Mouse (Mus musculus) G1E (cell line): ENCODE measurements around the gene Acsm3.

Experiments used
- CTCF ChIP-seq: IDR thresholded peaks from 2 replicates; pipeline ENCODE4 v1.5.1; 2012; ENCODE audit warnings: low read depth, low read length, inconsistent platforms, mixed read lengths
- GATA1 ChIP-seq: IDR thresholded peaks from 2 replicates; pipeline ENCODE4 v1.6.1; 2012; ENCODE audit warnings: borderline replicate concordance, low read length, inconsistent platforms, mixed read lengths
- GATA2 ChIP-seq: IDR thresholded peaks from 2 replicates; pipeline ENCODE4 v1.6.1; 2012; ENCODE audit warnings: low read depth, low read length, inconsistent platforms, borderline replicate concordance
- POLR2AphosphoS5 ChIP-seq: IDR thresholded peaks from 2 replicates; pipeline ENCODE4 v1.6.1; 2012; ENCODE audit warnings: low read depth, low read length, inconsistent platforms; ENCODE audit not compliant: insufficient replicate concordance
- TAL1 ChIP-seq: conservative IDR thresholded peaks from 2 replicates; pipeline ENCODE4 v1.6.1; 2012; ENCODE audit warnings: low read depth, low read length, inconsistent platforms, mixed read lengths

DNA sequence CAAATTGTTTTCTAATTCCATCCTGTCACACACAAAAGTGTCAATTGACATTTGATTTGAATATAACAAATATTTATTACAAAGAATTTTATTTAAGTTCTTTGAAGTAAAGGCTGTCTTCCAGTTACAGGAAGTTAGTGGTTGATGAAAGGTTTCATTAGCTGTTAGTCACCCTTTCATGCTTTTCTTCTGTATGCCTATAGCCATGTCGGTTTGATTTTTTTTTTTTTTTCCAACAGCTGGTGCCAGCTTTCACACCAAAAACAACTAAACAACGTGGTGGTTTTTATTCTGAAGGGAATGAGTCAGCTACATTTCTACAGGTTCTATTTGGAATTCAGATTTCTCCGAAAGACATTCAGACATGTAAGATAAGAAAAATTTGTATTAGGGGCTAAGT, 40.3 kb downstream of the Acsm3 start:
- TF ChIP-seq CTCF (no peak), POLR2AphosphoS5 (no peak), TAL1 (no peak), GATA1 (no peak), GATA2 (no peak)
